Mouse (Mus musculus): ENCODE measurements around the gene Ptcd2.

The Ptcd2 gene

GRCm38 (mm10) chr13:99299921-99300320, 44.6 kb downstream of the Ptcd2 start:
- no peak for DNase-seq

GRCm38 (mm10) chr13:99294176-99294575, 50.3 kb downstream of the Ptcd2 start:
- no peak for DNase-seq

- no peak for DNase-seq
Observed at GRCm38 (mm10) chr13:99290766-99291165, 53.7 kb downstream of the Ptcd2 start.

- DNase-seq = no peak
Observed at GRCm38 (mm10) chr13:99287786-99288185, 56.7 kb downstream of the Ptcd2 start.

- DNase-seq = no peak
Observed at GRCm38 (mm10) chr13:99287207-99287606, 57.3 kb downstream of the Ptcd2 start.

GRCm38 (mm10) chr13:99285241-99285640, 59.3 kb downstream of the Ptcd2 start:
- DNase-seq = no peak

GRCm38 (mm10) chr13:99284400-99285160, 59.9 kb downstream of the Ptcd2 start:
- no peak for DNase-seq

- DNase-seq = no peak
Observed at GRCm38 (mm10) chr13:99283916-99284315, 60.6 kb downstream of the Ptcd2 start.

GRCm38 (mm10) chr13:99282961-99283360, 61.5 kb downstream of the Ptcd2 start:
- no peak for DNase-seq

GRCm38 (mm10) chr13:99279351-99279750, 65.2 kb downstream of the Ptcd2 start:
- DNase-seq = no peak

- no peak for DNase-seq
Observed at GRCm38 (mm10) chr13:99278511-99278910, 66.0 kb downstream of the Ptcd2 start.

- DNase-seq = no peak
Observed at GRCm38 (mm10) chr13:99277521-99277920, 67.0 kb downstream of the Ptcd2 start.

GRCm38 (mm10) chr13:99272046-99272445, 72.5 kb downstream of the Ptcd2 start:
- DNase-seq = no peak
